Mouse (Mus musculus) cerebellum, postnatal 4 days (tissue): ENCODE measurements around the gene Gm13420.
"Not testable (repeated sequence)": the region's sequence is repeated elsewhere in the genome, so short reads cannot be mapped to it uniquely, and the experiment has no call there.

Experiments used
- DNase-seq, 2 experiments: peaks; one replicate each; pipeline ENCODE4 v3.0.0; 2022; ENCODE audit warnings: low spot score in 2 of 2, mixed read lengths in 1 of 2

Gm13420 gene

GRCm38 (mm10) chr2:29738799-29739198 is 12.7 kb downstream of the Gm13420 start:
- DNase-seq = no peak

GRCm38 (mm10) chr2:29737209-29737925 is 14.1 kb downstream of the Gm13420 start:
- no peak for DNase-seq

- no peak for DNase-seq
Observed at GRCm38 (mm10) chr2:29735708-29736107, 15.8 kb downstream of the Gm13420 start.

GRCm38 (mm10) chr2:29733348-29733747 is 18.1 kb downstream of the Gm13420 start:
- no peak for DNase-seq

GRCm38 (mm10) chr2:29732559-29732958 is 18.9 kb downstream of the Gm13420 start:
- no peak for DNase-seq

GRCm38 (mm10) chr2:29731545-29731944 is 19.9 kb downstream of the Gm13420 start:
- DNase-seq = no peak

- no peak for DNase-seq
Observed at GRCm38 (mm10) chr2:29729500-29729899, 22.0 kb downstream of the Gm13420 start.

- DNase-seq = no peak
Observed at GRCm38 (mm10) chr2:29724664-29725365, 26.7 kb downstream of the Gm13420 start.

GRCm38 (mm10) chr2:29723132-29723531 is 28.4 kb downstream of the Gm13420 start:
- no peak for DNase-seq

GRCm38 (mm10) chr2:29718581-29718980 is 32.9 kb downstream of the Gm13420 start:
- no peak for DNase-seq

- no peak for DNase-seq
Observed at GRCm38 (mm10) chr2:29716691-29717090, 34.8 kb downstream of the Gm13420 start.

GRCm38 (mm10) chr2:29716143-29716542 is 35.3 kb downstream of the Gm13420 start:
- DNase-seq = no peak

GRCm38 (mm10) chr2:29714127-29714526 is 37.4 kb downstream of the Gm13420 start:
- no peak for DNase-seq

- no peak for DNase-seq
Observed at GRCm38 (mm10) chr2:29713501-29713900, 38.0 kb downstream of the Gm13420 start.

GRCm38 (mm10) chr2:29711877-29712276 is 39.6 kb downstream of the Gm13420 start:
- DNase-seq = no peak

- no peak for DNase-seq
Observed at GRCm38 (mm10) chr2:29711038-29711437, 40.4 kb downstream of the Gm13420 start.

- DNase-seq = not testable (repeated sequence)
Observed at GRCm38 (mm10) chr2:29708209-29708608, 43.3 kb downstream of the Gm13420 start.

GRCm38 (mm10) chr2:29707731-29708130 is 43.8 kb downstream of the Gm13420 start:
- DNase-seq = peak in 1 of 2 experiments; percentile 34

- DNase-seq = peak in 1 of 2 experiments; percentile 43
Observed at GRCm38 (mm10) chr2:29706726-29707620, 44.5 kb downstream of the Gm13420 start.

GRCm38 (mm10) chr2:29705493-29705892 is 46.0 kb downstream of the Gm13420 start:
- DNase-seq = peak in 1 of 2 experiments; percentile 42

GRCm38 (mm10) chr2:29703104-29704081 is 48.1 kb downstream of the Gm13420 start:
- DNase-seq = no peak
